In genomic region chr10:99130611-99131010, GRCm38 (mm10) we compare ENCODE assay signal across 11 mouse cellular contexts. TPM values are rescaled to one million over a fixed set of nuclear protein-coding genes. Genes with fewer than 3 reads are reported as not detected.
DNase-seq lines count a peak whose midpoint lies in the region; ATAC-seq lines count a peak whose summit lies in the region.
"Had no signal": no experiment of that assay in that cellular context is flagged by ENCODE, and none has a peak within 500 bp of the region (broad histone marks: within the 10 kb centered on the region; RNA-seq: fewer than 3 reads in every experiment).

No protein-coding gene starts in this region.

- H3K4me3 ChIP-seq in macrophage (ENCODE audit: inconsistent target), result no peak overlapping the region; the same call in 1 of the 2 replicates

- peak; percentile 41 for DNase-seq in kidney, postnatal 10 days
- DNase-seq in kidney, adult 8-10 months, result no peak
- DNase-seq in Muller cell, postnatal 12 days (ENCODE audit: inconsistent ontology term), result peak; percentile 61
- DNase-seq in heart, postnatal 10 days, result peak; percentile 37 to 42
- DNase-seq in kidney, postnatal 25 days, result no peak
- no peak for DNase-seq in cerebellum, postnatal 14 days

- intact Hi-C loops in heart, postnatal 10 days (cut with DNase I), result no loop called here

- no peaks in the 10 kb centered on the region for H3K79me2 ChIP-seq in macrophage (ENCODE audit: inconsistent target)

- peak overlapping the region; percentile 93 for H3K27ac ChIP-seq in macrophage

- no peaks in the 10 kb centered on the region for H3K36me3 ChIP-seq in macrophage (ENCODE audit: inconsistent target)

- WGBS in macrophage (ENCODE audit: missing documents), result 1% methylated on average over 6 of the region's 6 CpGs

- ATAC-seq in inflammation-experienced regulatory T-cells, adult 6 months, result no peak

RNA-seq across cellular contexts. Expression of gene Phxr2, which starts 4.5 kb away (rescaled TPM):
- not detected for total RNA-seq in heart, postnatal 10 days (2021)
- total RNA-seq in macrophage (2018; cell fraction: chromatin; rRNA removed), result under 1 TPM in 2 of 26 experiments, not detected in 24; 0.66 to 0.92 TPM
- total RNA-seq in macrophage (2018; cell fraction: cytosol; rRNA removed), result not detected
- under 1 TPM in 2 of 26 experiments, not detected in 24; 0.58 to 0.60 TPM for total RNA-seq in macrophage (2018; cell fraction: nucleus; rRNA removed)
- polyA plus RNA-seq in macrophage (2018), result not detected in 3 replicates
- not detected for polyA plus RNA-seq in inflammation-experienced regulatory T-cells, adult 6 months (2017; shearing (Covaris generic))
- total RNA-seq: liver, adult 2 months had no signal
- polyA plus RNA-seq: embryonic facial prominence, embryonic 11.5 days; heart, embryonic 16.5 days; liver, adult 2 months had no signal

RNA-seq across cellular contexts. Expression of gene Galnt4, which starts 22.7 kb away (rescaled TPM):
- 1 to 10 TPM; 4.9 to 6.1 TPM for total RNA-seq in heart, postnatal 10 days (2021)
- 10 to 100 TPM in 8 of 26 experiments, 1 to 10 TPM in 18; 2.3 to 21.3 (median 6.9) TPM for total RNA-seq in macrophage (2018; cell fraction: chromatin; rRNA removed)
- total RNA-seq in macrophage (2018; cell fraction: cytosol; rRNA removed), result 10 to 100 TPM in 22 of 26 experiments, 1 to 10 TPM in 4; 8.1 to 22.5 (median 12.6) TPM
- 10 to 100 TPM; 10.3 to 34.8 (median 15.7) TPM for total RNA-seq in macrophage (2018; cell fraction: nucleus; rRNA removed)
- polyA plus RNA-seq in macrophage (2018), result 12.3 to 14.2 TPM (median 13.0 TPM) in 3 replicates
- polyA plus RNA-seq in inflammation-experienced regulatory T-cells, adult 6 months (2017; shearing (Covaris generic)), result 1 to 10 TPM; 2.6 to 3.4 (median 3.4) TPM

RNA-seq across cellular contexts. Expression of gene Poc1b, which starts 23.8 kb away (rescaled TPM):
- 10 to 100 TPM; 10.5 to 12.1 TPM for total RNA-seq in heart, postnatal 10 days (2021)
- total RNA-seq in macrophage (2018; cell fraction: chromatin; rRNA removed), result 10 to 100 TPM in 14 of 26 experiments, 1 to 10 TPM in 12; 1.6 to 21.4 (median 11.5) TPM
- total RNA-seq in macrophage (2018; cell fraction: cytosol; rRNA removed), result 10 to 100 TPM in 20 of 26 experiments, 1 to 10 TPM in 6; 8.0 to 19.3 (median 10.7) TPM
- 10 to 100 TPM in 10 of 26 experiments, 1 to 10 TPM in 16; 3.4 to 18.9 (median 8.6) TPM for total RNA-seq in macrophage (2018; cell fraction: nucleus; rRNA removed)
- 12.0 to 22.8 TPM (median 12.8 TPM) in 3 replicates for polyA plus RNA-seq in macrophage (2018)
- 10 to 100 TPM in 1 of 3 experiments, 1 to 10 TPM in 2; 6.8 to 10.9 (median 7.9) TPM for polyA plus RNA-seq in inflammation-experienced regulatory T-cells, adult 6 months (2017; shearing (Covaris generic))

Comparison
In these comparisons a context has a peak if more than half of its experiments do, and no peak if none do; other contexts are left out.
1. DNase-seq: peak in kidney, postnatal 10 days (single experiment), Muller cell, postnatal 12 days (single experiment) and heart, postnatal 10 days (2 of 2); none in kidney, adult 8-10 months (0 of 2), kidney, postnatal 25 days (0 of 2) and cerebellum, postnatal 14 days (0 of 2).